Mouse (Mus musculus) kidney, adult 2 months (tissue): ENCODE data around the gene Hdac7. TPM values are rescaled to one million over a fixed set of nuclear protein-coding genes. Genes with fewer than 3 reads are reported as not detected.

ENCODE experiments used
- DNase-seq: peaks from one replicate; pipeline ENCODE4 v3.0.0; 2021
- H3K27ac ChIP-seq: fragments of 200-500 bp; 2 replicates; pipeline ENCODE4 v1.5.1; 2012; ENCODE audit warnings: low read depth, low read length, control low read depth, inconsistent platforms; ENCODE audit not compliant: insufficient read depth
- H3K27me3 ChIP-seq: fragments of 200-500 bp; replicated peaks from 2 replicates; pipeline ENCODE4 v1.6.1; 2012; ENCODE audit warnings: mild to moderate bottlenecking, moderate library complexity, low read length, inconsistent platforms; ENCODE audit not compliant: control insufficient read depth, insufficient read depth
- H3K36me3 ChIP-seq: fragments of 200-500 bp; 2 replicates; pipeline ENCODE4 v1.6.1; 2012; ENCODE audit warnings: mild to moderate bottlenecking, moderate library complexity, low read length, inconsistent platforms; ENCODE audit not compliant: control insufficient read depth, insufficient read depth
- H3K4me1 ChIP-seq: fragments of 200-500 bp; 2 replicates; pipeline ENCODE4 v1.6.1; 2011; ENCODE audit warnings: low read length; ENCODE audit not compliant: control insufficient read depth, insufficient read depth
- H3K4me3 ChIP-seq: fragments of 200-500 bp; 2 replicates; pipeline ENCODE4 v1.5.1; 2011; ENCODE audit warnings: mild to moderate bottlenecking, low read depth, low read length, control low read depth; ENCODE audit not compliant: insufficient read depth
- CTCF ChIP-seq: fragments of 200-500 bp; conservative IDR thresholded peaks from 2 replicates; pipeline ENCODE4 v1.5.1; 2011; ENCODE audit warnings: low read depth, mild to moderate bottlenecking, control low read depth, low read length, moderate library complexity, mixed read lengths; ENCODE audit not compliant: insufficient read depth, insufficient read length
- POLR2A ChIP-seq: fragments of 200-500 bp; IDR thresholded peaks from one replicate; pipeline ENCODE4 v1.6.1; 2011; ENCODE audit warnings: low read depth, low read length, control low read depth
- WGBS: fragments of 180-500 bp; shearing (Covaris S2); methylation state at CpG from one replicate; pipeline ENCODE4 v1.1.7; 2018; 5-methylcytosine and 5-hydroxymethylcytosine counted together
- polyA plus RNA-seq: library from polyadenylated mRNA; depleted of rRNA; stranded (reverse); fragments of >200 nt; gene quantifications from 2 replicates; pipeline ENCODE4 v1.2.3, GENCODE M21; 2012

Gene Hdac7
- polyA plus RNA-seq, 1 experiment, result 41.6 TPM

DNA sequence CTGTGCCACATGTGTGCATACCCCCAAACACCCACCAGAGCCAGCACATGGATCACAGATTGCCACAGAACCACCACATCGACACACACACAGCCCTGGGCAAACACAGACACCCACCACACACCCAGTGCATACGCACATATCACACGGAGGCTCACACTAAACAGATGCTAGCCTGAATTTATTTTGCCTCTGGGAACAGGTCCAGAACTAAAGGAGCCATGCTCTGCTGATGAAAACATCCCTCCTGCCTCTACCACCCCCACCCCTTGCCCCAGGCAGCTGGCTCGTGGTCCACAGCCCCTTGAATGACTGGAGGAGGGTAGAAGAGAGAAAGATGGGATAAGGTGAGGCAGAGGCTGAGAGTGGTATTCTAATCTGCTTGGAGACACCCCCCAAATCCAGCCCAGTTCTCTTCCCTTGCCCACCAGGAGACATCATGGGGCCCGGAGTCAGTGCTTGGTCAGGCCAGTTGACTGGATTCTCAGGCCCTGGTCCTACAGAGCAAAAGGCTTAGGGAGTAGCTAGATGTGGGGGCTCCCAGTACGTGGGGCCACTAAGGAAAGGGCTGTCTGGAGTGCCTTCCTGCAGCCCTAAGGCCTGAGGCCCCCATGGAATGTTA is 16.0 kb downstream of the Hdac7 start:
- Histone ChIP-seq H3K36me3 (no peaks in the 10 kb centered on the region), H3K27ac (peak overlapping the region; percentile 32), H3K4me1 (peaks cover 29% of the 10 kb centered on the region), H3K27me3 (no peaks in the 10 kb centered on the region), H3K4me3 (peak overlapping the region; percentile 2; the same call in 1 of the 2 replicates)
- DNase-seq, result no peak
- TF ChIP-seq POLR2A, result no peak
- no peak for TF ChIP-seq CTCF
- 49% methylated on average over 6 of the region's 6 CpGs for WGBS

GRCm38 (mm10) chr15:97827401-97827800 is 16.9 kb downstream of the Hdac7 start:
- peaks cover 27% of the 10 kb centered on the region for H3K4me1 ChIP-seq
- H3K4me3 ChIP-seq, result no peak overlapping the region
- no peaks in the 10 kb centered on the region for H3K36me3 ChIP-seq
- H3K27ac ChIP-seq, result no peak overlapping the region
- DNase-seq, result no peak
- 70% methylated on average over 8 of the region's 8 CpGs for WGBS
- TF ChIP-seq POLR2A (no peak), CTCF (no peak)
- no peaks in the 10 kb centered on the region for H3K27me3 ChIP-seq

DNA sequence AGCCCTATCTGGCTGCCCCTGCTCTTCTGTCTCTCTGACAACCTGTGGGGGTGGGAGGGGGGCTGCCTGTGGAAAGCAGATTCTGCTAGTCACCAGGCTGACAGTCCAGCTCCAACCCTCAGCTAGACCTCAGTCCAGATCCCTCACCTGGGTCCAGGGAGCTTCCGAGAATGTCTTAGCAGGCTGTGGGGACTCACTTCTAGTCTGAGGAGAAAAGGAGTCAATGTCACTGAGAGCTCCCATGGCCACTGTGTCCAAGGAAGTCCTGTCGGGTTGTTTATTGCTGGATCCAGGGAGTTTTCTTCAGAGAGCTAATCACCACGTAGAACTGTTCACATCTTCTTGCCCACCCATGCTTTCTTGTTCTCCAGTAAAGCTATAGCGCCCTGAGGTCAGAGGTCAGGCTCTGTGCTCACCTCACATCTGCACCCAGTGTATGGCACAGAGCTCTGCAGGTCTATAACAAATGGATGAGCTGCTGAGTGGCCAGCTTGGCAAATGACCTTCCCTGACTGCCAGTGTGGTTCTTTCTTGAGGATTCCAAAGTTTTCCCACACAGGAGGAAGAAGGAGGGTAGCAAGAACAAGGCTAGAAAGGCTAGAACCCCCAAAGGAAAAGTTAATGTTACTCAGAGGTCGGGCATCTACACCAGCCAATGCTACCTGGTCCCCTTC is 17.6 kb downstream of the Hdac7 start:
- no peak for DNase-seq
- WGBS, result 66% methylated on average over 5 of the region's 5 CpGs
- peaks cover 27% of the 10 kb centered on the region for H3K4me1 ChIP-seq
- H3K36me3 ChIP-seq, result no peaks in the 10 kb centered on the region
- no peak overlapping the region for H3K4me3 ChIP-seq
- no peaks in the 10 kb centered on the region for H3K27me3 ChIP-seq
- TF ChIP-seq CTCF, result no peak
- no peak for TF ChIP-seq POLR2A
- no peak overlapping the region for H3K27ac ChIP-seq

GRCm38 (mm10) chr15:97825941-97826587 is 18.2 kb downstream of the Hdac7 start:
- H3K36me3 ChIP-seq, result no peaks in the 10 kb centered on the region
- no peaks in the 10 kb centered on the region for H3K27me3 ChIP-seq
- no peak for DNase-seq
- no peak overlapping the region for H3K4me3 ChIP-seq
- whole genome bisulfite sequencing, result 69% methylated on average over 12 of the region's 12 CpGs
- no peak for TF ChIP-seq CTCF
- TF ChIP-seq POLR2A, result no peak
- peak overlapping the region; percentile 9 for H3K27ac ChIP-seq
- peaks cover 32% of the 10 kb centered on the region for H3K4me1 ChIP-seq

- Histone ChIP-seq H3K27ac (peak overlapping the region; percentile 9), H3K4me3 (peak overlapping the region; percentile 9; the same call in 1 of the 2 replicates), H3K36me3 (no peaks in the 10 kb centered on the region), H3K4me1 (peaks cover 35% of the 10 kb centered on the region), H3K27me3 (no peaks in the 10 kb centered on the region)
- DNase-seq, result peak; percentile 84
- WGBS, result 15% methylated on average over 29 of the region's 29 CpGs
- TF ChIP-seq POLR2A (no peak), CTCF (peak; percentile 50; the same call in 1 of the 2 replicates)
Measured at GRCm38 (mm10) chr15:97825071-97825940, 19.0 kb downstream of the Hdac7 start.

- H3K4me1 ChIP-seq, result peaks cover 35% of the 10 kb centered on the region
- no peak for DNase-seq
- no peaks in the 10 kb centered on the region for H3K36me3 ChIP-seq
- no peak overlapping the region for H3K4me3 ChIP-seq
- WGBS, result 59% methylated on average over 6 of the region's 6 CpGs
- H3K27me3 ChIP-seq, result no peaks in the 10 kb centered on the region
- no peak overlapping the region for H3K27ac ChIP-seq
- TF ChIP-seq POLR2A, result no peak
- TF ChIP-seq CTCF, result no peak
Measured at GRCm38 (mm10) chr15:97824042-97824441, 20.3 kb downstream of the Hdac7 start.

GRCm38 (mm10) chr15:97823479-97823878 is 20.8 kb downstream of the Hdac7 start:
- H3K27ac ChIP-seq, result 0 out of 2 replicates have a peak overlapping the region, but pooled peaks have one; percentile 6
- TF ChIP-seq POLR2A, result no peak
- TF ChIP-seq CTCF, result no peak
- peaks cover 35% of the 10 kb centered on the region for H3K4me1 ChIP-seq
- H3K36me3 ChIP-seq, result no peaks in the 10 kb centered on the region
- H3K4me3 ChIP-seq, result no peak overlapping the region
- no peaks in the 10 kb centered on the region for H3K27me3 ChIP-seq
- 71% methylated on average over 12 of the region's 12 CpGs for WGBS
- DNase-seq, result no peak
